In the genomic region with DNA sequence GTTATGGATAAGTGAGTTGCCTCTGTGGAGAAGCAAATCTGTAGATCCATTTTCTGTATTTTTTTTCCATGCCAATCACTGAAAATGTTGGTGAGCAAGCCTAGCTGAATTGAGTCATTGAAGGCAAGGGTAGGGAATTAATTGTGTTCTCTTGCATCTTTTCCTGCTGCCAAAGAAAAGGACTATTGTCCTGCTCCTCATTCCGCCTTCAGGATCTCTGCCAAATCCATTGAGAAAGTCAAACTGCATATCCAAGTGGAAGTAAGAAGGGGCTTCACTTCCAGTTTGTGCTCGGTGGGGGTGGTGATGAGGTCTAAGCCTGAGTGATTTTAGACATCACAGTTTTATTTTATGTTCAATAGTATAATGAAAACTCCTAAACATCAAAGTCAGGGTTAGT, we compare ENCODE assay signal across 16 mouse cellular contexts.
DNase-seq lines count a peak whose midpoint lies in the region; ATAC-seq and TF ChIP-seq lines count a peak whose summit lies in the region.
"Had no signal": no experiment of that assay in that cellular context is flagged by ENCODE, and none has a peak within 500 bp of the region (broad histone marks: within the 10 kb centered on the region; RNA-seq: fewer than 3 reads in every experiment).

No protein-coding gene starts in this region.

- H3K4me3 ChIP-seq in forebrain, embryonic 12.5 days (replicated peaks), result no peak overlapping the region
- no peak overlapping the region for H3K4me3 ChIP-seq in forebrain, embryonic 16.5 days (replicated peaks; ENCODE audit: low read length)
- no peak overlapping the region for H3K4me3 ChIP-seq in midbrain, postnatal 0 days (ENCODE audit: low read depth, low read length)
- no peak overlapping the region for H3K4me3 ChIP-seq in midbrain, embryonic 10.5 days
- no peak overlapping the region for H3K4me3 ChIP-seq in forebrain, embryonic 14.5 days (ENCODE audit: low read depth, low read length)
- H3K4me3 ChIP-seq: heart, embryonic 12.5 days had no signal

- peaks cover 3% of the 10 kb centered on the region; the same call in 1 of the 2 replicates for H3K4me1 ChIP-seq in forebrain, embryonic 12.5 days
- H3K4me1 ChIP-seq in forebrain, embryonic 16.5 days (replicated peaks; ENCODE audit: control insufficient read depth, insufficient read depth, low read length), result no peaks in the 10 kb centered on the region; the same call in 1 of the 2 replicates
- no peaks in the 10 kb centered on the region for H3K4me1 ChIP-seq in midbrain, postnatal 0 days (ENCODE audit: insufficient read depth, low read length)
- 0 out of 2 replicates have a peak, but pooled peaks cover 4% of the 10 kb centered on the region for H3K4me1 ChIP-seq in midbrain, embryonic 10.5 days
- no peaks in the 10 kb centered on the region for H3K4me1 ChIP-seq in forebrain, embryonic 14.5 days (ENCODE audit: control insufficient read depth, insufficient read depth, low read length)
- H3K4me1 ChIP-seq: heart, embryonic 12.5 days had no signal

- ATAC-seq in forebrain, embryonic 12.5 days (ENCODE audit: low FRiP score), result peak; percentile 44; the same call in 1 of the 2 replicates
- no peak for ATAC-seq in forebrain, embryonic 16.5 days
- ATAC-seq in midbrain, postnatal 0 days (ENCODE audit: low FRiP score), result no peak
- ATAC-seq in forebrain, embryonic 14.5 days, result peak; percentile 65

- no peak overlapping the region for H3K27ac ChIP-seq in forebrain, embryonic 12.5 days
- no peak overlapping the region for H3K27ac ChIP-seq in forebrain, embryonic 16.5 days (ENCODE audit: low read length)
- H3K27ac ChIP-seq in midbrain, postnatal 0 days (ENCODE audit: low read depth, low read length), result no peak overlapping the region
- H3K27ac ChIP-seq in midbrain, embryonic 10.5 days (replicated peaks), result no peak overlapping the region
- no peak overlapping the region for H3K27ac ChIP-seq in forebrain, embryonic 14.5 days (ENCODE audit: low read depth, low read length)
- H3K27ac ChIP-seq: liver, embryonic 14.5 days had no signal

- DNase-seq in midbrain, postnatal 0 days (ENCODE audit: low spot score), result peak; percentile 70
- DNase-seq in midbrain, embryonic 10.5 days (ENCODE audit: low spot score), result no peak
- DNase-seq in forebrain, embryonic 14.5 days (ENCODE audit: low spot score), result peak; percentile 75
- peak; percentile 15 for DNase-seq in retina, embryonic 14.5 days (ENCODE audit: low spot score)
- no peak for DNase-seq in kidney, postnatal 10 days
- DNase-seq: adrenal gland, adult 8-10 months; gastrocnemius, postnatal 25 days; heart, postnatal 36 days; kidney, adult 11 months; kidney, postnatal 14 days; lung, postnatal 10 days had no signal

- H3K36me3 ChIP-seq in forebrain, embryonic 12.5 days (replicated peaks), result no peaks in the 10 kb centered on the region
- no peaks in the 10 kb centered on the region for H3K36me3 ChIP-seq in forebrain, embryonic 16.5 days (ENCODE audit: control insufficient read depth, insufficient read depth)
- no peaks in the 10 kb centered on the region for H3K36me3 ChIP-seq in midbrain, postnatal 0 days (ENCODE audit: insufficient read depth, low read length)
- no peaks in the 10 kb centered on the region for H3K36me3 ChIP-seq in midbrain, embryonic 10.5 days
- H3K36me3 ChIP-seq in forebrain, embryonic 14.5 days (ENCODE audit: control insufficient read depth, insufficient read depth, low read length), result no peaks in the 10 kb centered on the region
- H3K36me3 ChIP-seq: G1E; heart, embryonic 12.5 days had no signal

- H3K4me2 ChIP-seq in forebrain, embryonic 12.5 days, result no peak overlapping the region
- H3K4me2 ChIP-seq in forebrain, embryonic 16.5 days (ENCODE audit: low read length), result no peak overlapping the region
- H3K4me2 ChIP-seq in midbrain, postnatal 0 days (ENCODE audit: low read depth, low read length, poor library complexity, severe bottlenecking), result no peak overlapping the region
- no peak overlapping the region for H3K4me2 ChIP-seq in forebrain, embryonic 14.5 days (ENCODE audit: low read length)
- H3K4me2 ChIP-seq: heart, embryonic 12.5 days had no signal

- no peak for TF ChIP-seq CTCF in midbrain, postnatal 0 days (IDR thresholded peaks at IDR 0.05)

- 14% methylated on average over 2 of the region's 2 CpGs for WGBS in forebrain, embryonic 12.5 days
- 6% methylated on average over 2 of the region's 2 CpGs for WGBS in forebrain, embryonic 16.5 days
- 30% methylated on average over 2 of the region's 2 CpGs for WGBS in midbrain, postnatal 0 days
- 24% methylated on average over 2 of the region's 2 CpGs for WGBS in midbrain, embryonic 10.5 days
- WGBS in forebrain, embryonic 14.5 days, result 6% methylated on average over 2 of the region's 2 CpGs

- no peaks in the 10 kb centered on the region for H3K9me3 ChIP-seq in forebrain, embryonic 12.5 days
- H3K9me3 ChIP-seq in forebrain, embryonic 16.5 days (ENCODE audit: control insufficient read depth, low read length), result peaks cover 4% of the 10 kb centered on the region; the same call in 1 of the 2 replicates
- H3K9me3 ChIP-seq in midbrain, postnatal 0 days (ENCODE audit: low read length), result no peaks in the 10 kb centered on the region
- H3K9me3 ChIP-seq in midbrain, embryonic 10.5 days (replicated peaks), result no peaks in the 10 kb centered on the region
- H3K9me3 ChIP-seq in forebrain, embryonic 14.5 days (replicated peaks; ENCODE audit: control insufficient read depth, low read length), result no peaks in the 10 kb centered on the region; the same call in 1 of the 2 replicates
- H3K9me3 ChIP-seq: heart, embryonic 12.5 days had no signal

- no peaks in the 10 kb centered on the region for H3K27me3 ChIP-seq in forebrain, embryonic 12.5 days
- no peaks in the 10 kb centered on the region for H3K27me3 ChIP-seq in forebrain, embryonic 16.5 days (replicated peaks; ENCODE audit: control insufficient read depth, insufficient read depth, low read length)
- no peaks in the 10 kb centered on the region for H3K27me3 ChIP-seq in midbrain, postnatal 0 days (ENCODE audit: insufficient read depth, low read length)
- no peaks in the 10 kb centered on the region for H3K27me3 ChIP-seq in midbrain, embryonic 10.5 days (ENCODE audit: low read depth, poor library complexity, severe bottlenecking)
- H3K27me3 ChIP-seq in forebrain, embryonic 14.5 days (replicated peaks; ENCODE audit: control insufficient read depth, insufficient read depth, low read length), result no peaks in the 10 kb centered on the region
- H3K27me3 ChIP-seq: heart, embryonic 12.5 days had no signal

- no peak overlapping the region for H3K9ac ChIP-seq in forebrain, embryonic 12.5 days
- H3K9ac ChIP-seq in forebrain, embryonic 16.5 days (replicated peaks; ENCODE audit: low read depth, low read length), result no peak overlapping the region
- H3K9ac ChIP-seq in midbrain, postnatal 0 days (replicated peaks; ENCODE audit: low read length, poor library complexity, severe bottlenecking), result no peak overlapping the region
- H3K9ac ChIP-seq in forebrain, embryonic 14.5 days (ENCODE audit: low read length), result no peak overlapping the region
- H3K9ac ChIP-seq: heart, embryonic 12.5 days; liver, embryonic 14.5 days had no signal

Comparison
In these comparisons a context has a peak if more than half of its experiments do, and no peak if none do; other contexts are left out.
1. ATAC-seq: peak in forebrain, embryonic 12.5 days (single experiment) and forebrain, embryonic 14.5 days (single experiment); none in forebrain, embryonic 16.5 days (single experiment) and midbrain, postnatal 0 days (single experiment).
2. DNase-seq: peak in midbrain, postnatal 0 days (single experiment), forebrain, embryonic 14.5 days (single experiment) and retina, embryonic 14.5 days (single experiment); none in midbrain, embryonic 10.5 days (single experiment) and kidney, postnatal 10 days (single experiment).